Mouse (Mus musculus): Measurements from ENCODE around the gene Fbxw27. TPM values are rescaled to one million over a fixed set of nuclear protein-coding genes. Genes with fewer than 3 reads are reported as not detected.
"Not testable (repeated sequence)": the region's sequence is repeated elsewhere in the genome, so short reads cannot be mapped to it uniquely, and the experiment has no call there.

Fbxw27 gene
- polyA plus RNA-seq (2016; fragmentation: Nextera tagmentation; extraction: Ambion mirVana), result not detected in 2 replicates

GRCm38 (mm10) chr9:109790570-109790969, at the start of gene Fbxw27:
TSS of gene Fbxw27 (minus strand) at chr9:109790670.
- not testable (repeated sequence) for H3K9ac ChIP-seq
- WGBS, result 88% methylated on average over 4 of the region's 4 CpGs

DNA sequence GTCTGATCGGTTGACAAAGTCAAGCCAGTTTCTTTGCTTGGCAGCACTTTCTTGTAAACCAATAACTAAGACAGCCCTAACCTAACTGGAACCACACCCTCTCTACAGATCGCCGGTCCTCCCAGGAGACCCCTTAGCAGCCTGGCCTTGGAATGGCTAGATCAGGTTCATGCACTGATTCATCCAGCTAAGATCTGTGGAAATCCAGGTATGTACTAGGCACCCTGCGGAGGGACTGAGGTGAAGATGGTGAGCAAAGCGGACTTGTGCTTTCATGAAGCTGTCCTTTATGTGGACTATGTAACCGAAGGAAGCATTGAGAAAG, 42.6 kb upstream of the Fbxw27 start:
- Histone ChIP-seq H3K27ac (no peak overlapping the region), H3K27me3 (replicated peaks) (no peaks in the 10 kb centered on the region)

More at GRCm38 (mm10) chr9:109790570-109790969, at the start of gene Fbxw27:
- not testable (repeated sequence) for H3K4me2 ChIP-seq (replicated peaks); H3K27me3 ChIP-seq (replicated peaks); H3K36me3 ChIP-seq; H3K27ac ChIP-seq; H3K4me3 ChIP-seq; H3K9me3 ChIP-seq; H3K4me1 ChIP-seq; ATAC-seq (ENCODE audit: low FRiP score, low read depth)

DNA sequence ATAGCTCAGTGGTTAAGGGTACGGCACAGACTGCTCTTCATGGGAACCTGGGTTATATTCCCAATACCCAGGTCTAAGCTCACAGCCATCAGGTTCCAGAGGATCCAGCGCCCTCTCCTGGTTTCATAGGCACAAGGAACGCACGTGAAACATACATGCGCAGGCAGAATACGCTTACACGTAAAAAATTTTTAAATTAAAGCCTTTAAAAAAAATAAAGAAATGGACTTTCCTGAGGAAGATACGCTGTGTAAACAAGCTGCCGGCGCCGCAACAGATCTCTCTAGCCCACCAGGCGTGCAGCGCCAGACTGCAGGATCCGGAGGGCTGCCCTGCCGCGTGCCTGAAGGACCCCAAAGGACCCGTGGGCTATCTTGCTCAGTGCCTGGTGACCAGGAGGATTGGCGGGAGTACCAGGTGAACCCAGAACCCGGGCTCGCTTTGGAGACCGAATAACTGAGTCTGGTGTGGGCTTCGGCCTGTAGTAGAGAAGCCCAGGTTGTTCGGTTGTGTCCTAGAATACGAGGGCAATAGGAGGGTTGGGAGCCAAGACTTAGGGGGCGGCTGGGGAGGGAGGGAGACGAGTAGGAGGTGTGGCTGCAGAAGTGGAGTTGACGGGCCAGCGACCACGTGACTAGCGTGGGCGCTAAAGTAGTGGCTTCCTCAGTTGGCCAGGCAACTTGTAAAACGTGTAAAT, 42.1 kb upstream of the Fbxw27 start, which contains the start of gene Nme6:
Gene Nme6 (plus strand): TSS at position 359 of the 697 bp plus-strand sequence.
- H3K4me3 ChIP-seq, result peak within 1 kb of the TSS; percentile 60
- WGBS, result 1% methylated on average over 32 of the region's 32 CpGs
- peak within 1 kb of the TSS; percentile 59 for H3K9ac ChIP-seq
- H3K27me3 ChIP-seq (replicated peaks), result no peaks in the 10 kb centered on the region
- no peak within 1 kb of the TSS for H3K27ac ChIP-seq
- H3K4me2 ChIP-seq (replicated peaks), result peak within 1 kb of the TSS; percentile 76
- peaks cover 19% of the 10 kb centered on the region for H3K36me3 ChIP-seq
- ATAC-seq (ENCODE audit: low FRiP score, low read depth), result peak; percentile 96
- peaks cover 5% of the 10 kb centered on the region for H3K4me1 ChIP-seq
- no peaks in the 10 kb centered on the region for H3K9me3 ChIP-seq

More for the DNA sequence above, 42.6 kb upstream of the Fbxw27 start:
- ATAC-seq (ENCODE audit: low FRiP score, low read depth), result peak; percentile 67
- peak overlapping the region; percentile 60 for H3K4me3 ChIP-seq
- H3K9ac ChIP-seq, result peak overlapping the region; percentile 59
- no peaks in the 10 kb centered on the region for H3K9me3 ChIP-seq
- H3K4me2 ChIP-seq (replicated peaks), result peak overlapping the region; percentile 76
- WGBS, result 8% methylated on average over 6 of the region's 6 CpGs
- H3K36me3 ChIP-seq, result peaks cover 22% of the 10 kb centered on the region
- peaks cover 5% of the 10 kb centered on the region for H3K4me1 ChIP-seq

DNA sequence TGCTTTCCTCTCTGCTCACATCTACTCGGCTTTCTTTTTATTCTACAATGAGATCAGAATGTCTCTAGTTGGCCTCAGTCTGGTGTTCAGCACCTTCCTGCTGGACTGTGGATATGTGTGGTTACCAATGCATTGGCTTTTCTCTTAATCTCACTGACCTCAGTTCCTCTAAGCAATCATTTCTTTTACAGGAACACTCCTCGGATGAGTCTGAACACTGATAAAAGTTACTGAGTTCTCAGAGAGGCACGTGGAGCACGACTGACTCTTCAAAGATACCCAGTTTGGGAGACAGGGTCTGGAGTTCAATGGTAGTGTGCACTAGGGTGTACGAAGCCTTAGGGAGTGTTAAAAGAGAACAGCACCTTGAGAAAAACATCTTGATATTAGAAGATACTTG, 35.7 kb upstream of the Fbxw27 start:
- H3K27me3 ChIP-seq (replicated peaks), result no peaks in the 10 kb centered on the region
- H3K4me1 ChIP-seq, result no peaks in the 10 kb centered on the region
- H3K9ac ChIP-seq, result no peak overlapping the region
- H3K4me2 ChIP-seq (replicated peaks), result no peak overlapping the region
- no peak overlapping the region for H3K27ac ChIP-seq
- no peaks in the 10 kb centered on the region for H3K9me3 ChIP-seq
- no peak overlapping the region for H3K4me3 ChIP-seq
- ATAC-seq (ENCODE audit: low FRiP score, low read depth), result no peak
- H3K36me3 ChIP-seq, result peaks cover 6% of the 10 kb centered on the region; the same call in 1 of the 2 replicates
- 75% methylated on average over 5 of the region's 5 CpGs for WGBS

GRCm38 (mm10) chr9:109825739-109826138, 35.3 kb upstream of the Fbxw27 start:
- ATAC-seq (ENCODE audit: low FRiP score, low read depth), result no peak
- Histone ChIP-seq H3K27ac (no peak overlapping the region), H3K27me3 (replicated peaks) (no peaks in the 10 kb centered on the region), H3K4me3 (no peak overlapping the region), H3K4me1 (no peaks in the 10 kb centered on the region), H3K36me3 (peaks cover 6% of the 10 kb centered on the region; the same call in 1 of the 2 replicates), H3K4me2 (replicated peaks) (no peak overlapping the region), H3K9me3 (no peaks in the 10 kb centered on the region), H3K9ac (no peak overlapping the region)
- 75% methylated on average over 4 of the region's 4 CpGs for WGBS

GRCm38 (mm10) chr9:109816341-109816740, 25.9 kb upstream of the Fbxw27 start:
- H3K9me3 ChIP-seq, result no peaks in the 10 kb centered on the region
- ATAC-seq (ENCODE audit: low FRiP score, low read depth), result no peak
- whole genome bisulfite sequencing, result 65% methylated on average over 6 of the region's 6 CpGs
- no peaks in the 10 kb centered on the region for H3K36me3 ChIP-seq
- no peaks in the 10 kb centered on the region for H3K27me3 ChIP-seq (replicated peaks)
- no peak overlapping the region for H3K27ac ChIP-seq
- H3K4me3 ChIP-seq, result no peak overlapping the region
- H3K4me2 ChIP-seq (replicated peaks), result no peak overlapping the region
- H3K9ac ChIP-seq, result no peak overlapping the region
- H3K4me1 ChIP-seq, result no peaks in the 10 kb centered on the region

GRCm38 (mm10) chr9:109813424-109813823, 23.0 kb upstream of the Fbxw27 start:
- H3K4me2 ChIP-seq (replicated peaks), result no peak overlapping the region
- no peaks in the 10 kb centered on the region for H3K27me3 ChIP-seq (replicated peaks)
- ATAC-seq (ENCODE audit: low FRiP score, low read depth), result peak; percentile 70; the same call in 1 of the 2 replicates
- no peak overlapping the region for H3K9ac ChIP-seq
- 31% methylated on average over 7 of the region's 7 CpGs for WGBS
- no peaks in the 10 kb centered on the region for H3K4me1 ChIP-seq
- H3K27ac ChIP-seq, result no peak overlapping the region
- no peaks in the 10 kb centered on the region for H3K9me3 ChIP-seq
- no peaks in the 10 kb centered on the region for H3K36me3 ChIP-seq
- no peak overlapping the region for H3K4me3 ChIP-seq

- Histone ChIP-seq H3K4me2 (replicated peaks) (no peak within 1 kb of the TSS), H3K4me1 (no peaks in the 10 kb centered on the region), H3K36me3 (no peaks in the 10 kb centered on the region), H3K9me3 (no peaks in the 10 kb centered on the region), H3K27ac (no peak within 1 kb of the TSS), H3K27me3 (replicated peaks) (no peaks in the 10 kb centered on the region), H3K4me3 (no peak within 1 kb of the TSS), H3K9ac (no peak within 1 kb of the TSS)
- ATAC-seq (ENCODE audit: low FRiP score, low read depth), result no peak
- 61% methylated on average over 1 of the region's 1 CpGs for WGBS
Observed at GRCm38 (mm10) chr9:109811980-109812379, 21.5 kb upstream of the Fbxw27 start, which contains the start of gene Spink8. TSS of gene Spink8 (plus strand) at chr9:109812280.

DNA sequence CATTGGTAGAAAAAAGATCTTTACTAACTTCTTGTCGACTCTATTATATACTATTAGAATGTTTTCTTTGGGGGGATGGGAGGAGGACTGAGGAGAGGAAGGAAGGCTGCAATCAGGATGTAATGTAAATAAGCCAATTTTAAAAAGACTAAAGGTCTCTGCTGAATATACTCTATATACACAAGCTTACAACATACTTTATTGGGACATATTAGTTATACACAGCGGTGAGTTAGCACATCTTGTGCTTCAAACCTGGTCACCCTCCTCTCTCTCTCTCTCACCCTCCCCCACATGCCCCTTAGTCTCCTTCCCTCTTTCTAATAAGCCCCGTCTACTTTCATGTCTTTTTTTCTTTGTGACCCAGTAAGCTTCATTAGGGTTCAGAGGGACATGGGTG, 17.4 kb upstream of the Fbxw27 start:
- Histone ChIP-seq H3K27me3 (replicated peaks) (no peaks in the 10 kb centered on the region), H3K27ac (no peak overlapping the region), H3K9ac (no peak overlapping the region), H3K36me3 (no peaks in the 10 kb centered on the region), H3K9me3 (no peaks in the 10 kb centered on the region), H3K4me1 (no peaks in the 10 kb centered on the region), H3K4me3 (no peak overlapping the region), H3K4me2 (replicated peaks) (no peak overlapping the region)
- 65% methylated on average over 3 of the region's 3 CpGs for WGBS
- no peak for ATAC-seq (ENCODE audit: low FRiP score, low read depth)

GRCm38 (mm10) chr9:109806695-109807293, 16.3 kb upstream of the Fbxw27 start:
- H3K4me3 ChIP-seq, result no peak overlapping the region
- WGBS, result 85% methylated on average over 2 of the region's 2 CpGs
- no peaks in the 10 kb centered on the region for H3K27me3 ChIP-seq (replicated peaks)

DNA sequence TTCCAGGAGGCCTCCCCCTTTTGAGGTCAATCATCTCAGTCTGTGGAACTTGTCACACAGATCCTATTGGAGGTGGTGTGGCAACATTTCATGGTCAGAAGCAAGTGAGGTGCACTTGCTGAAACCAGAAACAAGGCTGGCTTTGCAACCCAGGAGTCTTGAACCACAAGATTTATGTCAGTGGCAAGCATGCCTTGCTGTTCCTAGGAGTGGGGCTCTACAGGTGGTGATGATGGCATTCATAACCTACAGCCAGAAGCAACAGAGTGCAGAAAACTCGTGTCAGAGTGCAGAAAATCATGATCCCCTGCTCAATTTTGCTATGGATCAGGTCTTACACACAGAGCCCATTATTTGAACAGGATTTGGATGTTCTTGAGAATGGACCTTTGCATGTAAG, 15.8 kb upstream of the Fbxw27 start:
- WGBS, result 51% methylated on average over 1 of the region's 1 CpGs

More at GRCm38 (mm10) chr9:109806695-109807293, 16.3 kb upstream of the Fbxw27 start:
- Histone ChIP-seq H3K4me2 (replicated peaks) (no peak overlapping the region), H3K4me1 (no peaks in the 10 kb centered on the region), H3K36me3 (no peaks in the 10 kb centered on the region), H3K9ac (no peak overlapping the region), H3K27ac (no peak overlapping the region), H3K9me3 (no peaks in the 10 kb centered on the region)
- no peak for ATAC-seq (ENCODE audit: low FRiP score, low read depth)

GRCm38 (mm10) chr9:109805596-109805995, 15.1 kb upstream of the Fbxw27 start:
- H3K4me1 ChIP-seq; H3K9me3 ChIP-seq; H3K27me3 ChIP-seq (replicated peaks); H3K4me2 ChIP-seq (replicated peaks); H3K4me3 ChIP-seq; ATAC-seq (ENCODE audit: low FRiP score, low read depth); H3K27ac ChIP-seq; H3K9ac ChIP-seq; H3K36me3 ChIP-seq: not testable (repeated sequence)
- 93% methylated on average over 2 of the region's 2 CpGs for WGBS

More for the DNA sequence above, 15.8 kb upstream of the Fbxw27 start:
- no peaks in the 10 kb centered on the region for H3K36me3 ChIP-seq
- ATAC-seq (ENCODE audit: low FRiP score, low read depth), result no peak
- H3K9ac ChIP-seq, result no peak overlapping the region
- no peaks in the 10 kb centered on the region for H3K27me3 ChIP-seq (replicated peaks)
- H3K4me3 ChIP-seq, result no peak overlapping the region
- no peaks in the 10 kb centered on the region for H3K9me3 ChIP-seq
- H3K4me2 ChIP-seq (replicated peaks), result no peak overlapping the region
- no peak overlapping the region for H3K27ac ChIP-seq
- no peaks in the 10 kb centered on the region for H3K4me1 ChIP-seq
